In the genomic region with DNA sequence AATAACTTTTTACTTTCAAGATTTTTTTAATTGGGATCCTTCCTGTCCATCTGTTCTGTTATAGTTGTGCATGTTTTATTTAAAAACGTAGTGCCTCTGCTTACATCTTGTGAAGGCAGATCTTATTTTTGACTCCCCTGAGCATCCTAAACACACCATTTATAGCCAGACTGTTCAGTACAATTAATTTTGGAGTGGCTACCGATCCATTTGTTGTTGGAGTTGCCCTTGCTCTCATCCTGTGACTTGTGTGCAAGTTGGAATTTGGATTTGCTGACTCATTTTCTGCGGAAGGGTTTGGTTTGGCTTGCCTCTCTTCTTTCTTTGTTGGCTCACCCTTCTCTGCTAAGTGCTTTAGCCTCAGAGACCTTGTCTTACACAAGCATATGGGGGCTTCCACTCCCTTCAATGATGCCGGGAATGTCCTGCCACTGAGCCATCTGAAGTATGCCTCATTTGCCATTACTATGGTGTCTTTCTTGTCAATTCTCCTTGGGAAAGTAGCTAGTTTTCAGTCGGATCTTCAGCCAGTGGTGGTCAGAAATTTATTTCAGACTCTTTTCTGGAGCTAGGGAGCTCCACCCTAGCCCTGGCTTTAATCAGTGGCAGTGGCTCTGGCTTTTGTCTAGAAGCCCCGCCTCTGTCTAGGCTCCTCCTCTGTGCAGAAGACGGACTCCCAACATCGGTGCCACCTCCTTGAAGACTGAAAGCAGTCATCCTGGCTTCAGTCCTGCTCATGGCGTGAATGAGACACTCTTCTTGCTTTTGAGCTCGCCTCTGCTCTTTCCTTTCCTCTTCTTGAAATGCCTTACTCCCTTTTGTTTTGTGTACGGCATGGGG, we compare ENCODE assay signal across 13 mouse cellular contexts.
DNase-seq lines count a peak whose midpoint lies in the region; ATAC-seq and TF ChIP-seq lines count a peak whose summit lies in the region.
"Had no signal": no experiment of that assay in that cellular context is flagged by ENCODE, and none has a peak within 500 bp of the region (broad histone marks: within the 10 kb centered on the region; RNA-seq: fewer than 3 reads in every experiment).

No protein-coding gene starts in this region.

- H3K9ac ChIP-seq in limb, embryonic 13.5 days, result no peak overlapping the region
- H3K9ac ChIP-seq in hindbrain, embryonic 13.5 days, result no peak overlapping the region
- H3K9ac ChIP-seq: embryonic facial prominence, embryonic 12.5 days; hindbrain, embryonic 12.5 days; liver, embryonic 12.5 days; midbrain, embryonic 12.5 days had no signal

- no peaks in the 10 kb centered on the region for H3K27me3 ChIP-seq in limb, embryonic 13.5 days
- no peaks in the 10 kb centered on the region for H3K27me3 ChIP-seq in hindbrain, embryonic 13.5 days
- H3K27me3 ChIP-seq: embryonic facial prominence, embryonic 12.5 days; hindbrain, embryonic 12.5 days; liver, embryonic 12.5 days; midbrain, embryonic 12.5 days had no signal

- no peak overlapping the region for H3K4me2 ChIP-seq in limb, embryonic 13.5 days (replicated peaks)
- H3K4me2 ChIP-seq in hindbrain, embryonic 13.5 days, result no peak overlapping the region
- H3K4me2 ChIP-seq: embryonic facial prominence, embryonic 12.5 days; hindbrain, embryonic 12.5 days; liver, embryonic 12.5 days; midbrain, embryonic 12.5 days had no signal

- TF ChIP-seq CTCF in gastrocnemius, adult 2 months (IDR thresholded peaks at IDR 0.05), result no peak

- intact Hi-C loops in gastrocnemius, adult 2 months (cut with DNase I), result no loop called here

- no peak for ATAC-seq in limb, embryonic 13.5 days (ENCODE audit: low FRiP score, low read depth)
- no peak for ATAC-seq in hindbrain, embryonic 13.5 days (ENCODE audit: low FRiP score)
- ATAC-seq: liver, embryonic 12.5 days had no signal

- peaks cover 35% of the 10 kb centered on the region for H3K4me1 ChIP-seq in limb, embryonic 13.5 days
- 0 out of 2 replicates have a peak, but pooled peaks cover 9% of the 10 kb centered on the region for H3K4me1 ChIP-seq in hindbrain, embryonic 13.5 days (replicated peaks)
- H3K4me1 ChIP-seq: embryonic facial prominence, embryonic 12.5 days; hindbrain, embryonic 12.5 days; liver, embryonic 12.5 days had no signal

- H3K4me3 ChIP-seq in gastrocnemius, adult 2 months, result peak overlapping the region; percentile 23; the same call in 1 of the 2 replicates
- no peak overlapping the region for H3K4me3 ChIP-seq in limb, embryonic 13.5 days
- H3K4me3 ChIP-seq in hindbrain, embryonic 13.5 days, result no peak overlapping the region
- H3K4me3 ChIP-seq: embryonic facial prominence, embryonic 12.5 days; hindbrain, embryonic 12.5 days; liver, embryonic 12.5 days; midbrain, embryonic 12.5 days had no signal

- DNase-seq in gastrocnemius, adult 2 months, result peak; percentile 55
- no peak for DNase-seq in gastrocnemius, postnatal 10 days
- peak; percentile 56 for DNase-seq in adipocyte (ENCODE audit: low spot score)
- peak; percentile 51 to 63 for DNase-seq in heart, adult 9 months (ENCODE audit: low spot score in 2 of 2)
- no peak for DNase-seq in frontal cortex, adult 2 months (ENCODE audit: extremely low spot score in 1 of 2, low spot score in 1 of 2)
- no peak for DNase-seq in ovary, adult 18-20 months (ENCODE audit: low spot score)
- DNase-seq: kidney, postnatal 4 days had no signal

- peak overlapping the region; percentile 61 for H3K27ac ChIP-seq in gastrocnemius, adult 2 months
- 0 out of 2 replicates have a peak overlapping the region, but pooled peaks have one; percentile 22 for H3K27ac ChIP-seq in limb, embryonic 13.5 days
- no peak overlapping the region for H3K27ac ChIP-seq in hindbrain, embryonic 13.5 days
- H3K27ac ChIP-seq: embryonic facial prominence, embryonic 12.5 days; hindbrain, embryonic 12.5 days; liver, embryonic 12.5 days; midbrain, embryonic 12.5 days had no signal

- H3K9me3 ChIP-seq in limb, embryonic 13.5 days, result no peaks in the 10 kb centered on the region
- no peaks in the 10 kb centered on the region for H3K9me3 ChIP-seq in hindbrain, embryonic 13.5 days
- H3K9me3 ChIP-seq: embryonic facial prominence, embryonic 12.5 days; hindbrain, embryonic 12.5 days; liver, embryonic 12.5 days; midbrain, embryonic 12.5 days had no signal

- H3K36me3 ChIP-seq in limb, embryonic 13.5 days, result no peaks in the 10 kb centered on the region
- H3K36me3 ChIP-seq in hindbrain, embryonic 13.5 days, result no peaks in the 10 kb centered on the region
- H3K36me3 ChIP-seq: embryonic facial prominence, embryonic 12.5 days; hindbrain, embryonic 12.5 days; liver, embryonic 12.5 days; midbrain, embryonic 12.5 days had no signal

- 49% methylated on average over 11 of the region's 11 CpGs for WGBS in limb, embryonic 13.5 days
- 82% methylated on average over 11 of the region's 11 CpGs for WGBS in hindbrain, embryonic 13.5 days

Comparison
In these comparisons a context has a peak if more than half of its experiments do, and no peak if none do; other contexts are left out.
1. DNase-seq: peak in gastrocnemius, adult 2 months (single experiment), adipocyte (single experiment) and heart, adult 9 months (2 of 2); none in gastrocnemius, postnatal 10 days (single experiment), frontal cortex, adult 2 months (0 of 2) and ovary, adult 18-20 months (single experiment).